Mouse (Mus musculus): ENCODE measurements around the gene Serinc2. TPM values are rescaled to one million over a fixed set of nuclear protein-coding genes. Genes with fewer than 3 reads are reported as not detected.
A peak's percentile ranks its signal among the peaks of the same experiment; 100 is the strongest.

Gene Serinc2
- polyA plus RNA-seq, 2 experiments = 0.23 to 0.48 TPM

DNA sequence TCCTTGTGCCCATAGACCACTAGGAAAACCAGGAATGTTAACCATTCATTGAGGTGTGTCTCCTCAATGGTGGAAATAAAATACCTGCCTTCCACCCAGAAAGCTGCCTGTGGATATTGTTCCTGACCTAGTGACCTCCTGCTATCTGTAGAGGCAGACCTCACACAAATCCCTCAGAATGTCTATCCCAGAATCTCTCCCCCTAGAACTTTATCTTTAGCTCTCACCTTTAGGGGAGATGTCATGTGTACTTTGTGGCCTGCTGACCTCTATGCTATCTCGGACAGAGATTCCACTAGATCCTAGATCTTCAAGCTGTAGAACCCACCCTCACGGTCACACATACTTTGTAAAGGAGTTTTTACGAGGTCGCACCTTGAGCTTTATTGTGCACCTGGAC lies 65.8 kb downstream of the Serinc2 start:
- Histone ChIP-seq H3K27ac (peak overlapping the region; percentile 83), H3K9ac (replicated peaks) (no peak overlapping the region), H3K36me3 (replicated peaks; ENCODE audit: control insufficient read depth, insufficient read depth, low read depth) (no peaks in the 10 kb centered on the region), H3K4me3 (ENCODE audit: insufficient read depth in 1 of 2, low read depth in 2 of 2, low read length in 2 of 2) (no peak overlapping the region), H3K4me1 (replicated peaks; ENCODE audit: control insufficient read depth in 2 of 2, insufficient read depth in 2 of 2, low read length in 1 of 2) (peaks cover 30 to 35% of the 10 kb centered on the region in 2 experiments), H3K9me3 (ENCODE audit: control insufficient read depth, low read length) (no peaks in the 10 kb centered on the region), H3K4me2 (ENCODE audit: low read depth) (peak overlapping the region; percentile 49), H3K27me3 (ENCODE audit: control insufficient read depth, insufficient read depth, low read length) (no peaks in the 10 kb centered on the region)
- ATAC-seq (ENCODE audit: insufficient read depth) = peak; percentile 41; the same call in 1 of the 2 replicates
- TF ChIP-seq EP300 (IDR thresholded peaks at IDR 0.05; ENCODE audit: low read depth) (peak; percentile 63), CTCF (IDR thresholded peaks at IDR 0.05; ENCODE audit: low read depth) (no peak)
- DNase-seq (ENCODE audit: low read depth in 3 of 3, low spot score in 3 of 3) = peak in 2 of 3 experiments; percentile 28 to 44
- WGBS (ENCODE audit: insufficient replicate concordance) = 46% methylated on average over 4 of the region's 4 CpGs

DNA sequence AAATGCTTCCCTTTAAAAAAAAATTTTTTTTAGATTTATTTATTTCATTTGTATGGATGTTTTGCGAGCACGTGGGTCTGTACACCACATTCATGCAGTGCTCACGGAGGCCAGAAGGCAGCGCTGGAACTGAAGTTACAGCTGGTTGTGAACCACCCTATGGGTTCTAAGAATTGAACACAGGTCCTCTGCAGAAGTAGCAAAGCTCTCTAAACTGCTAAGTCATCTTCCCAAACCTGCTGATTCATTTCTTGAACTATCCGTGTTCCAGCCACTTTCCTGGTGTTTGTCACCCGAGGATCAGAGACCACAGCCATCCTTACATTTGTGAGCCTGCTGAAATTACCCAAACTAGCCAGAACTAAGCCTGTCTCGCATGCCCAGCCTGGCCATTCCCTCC lies 66.6 kb downstream of the Serinc2 start:
- whole genome bisulfite sequencing (ENCODE audit: insufficient replicate concordance) = 53% methylated on average over 7 of the region's 7 CpGs
- Histone ChIP-seq H3K27ac (peak overlapping the region; percentile 21), H3K36me3 (replicated peaks; ENCODE audit: control insufficient read depth, insufficient read depth, low read depth) (no peaks in the 10 kb centered on the region), H3K4me1 (replicated peaks; ENCODE audit: control insufficient read depth in 2 of 2, insufficient read depth in 2 of 2, low read length in 1 of 2) (peaks cover 30 to 35% of the 10 kb centered on the region in 2 experiments), H3K9me3 (ENCODE audit: control insufficient read depth, low read length) (no peaks in the 10 kb centered on the region), H3K9ac (replicated peaks) (no peak overlapping the region), H3K4me3 (ENCODE audit: insufficient read depth in 1 of 2, low read depth in 2 of 2, low read length in 2 of 2) (no peak overlapping the region), H3K27me3 (ENCODE audit: control insufficient read depth, insufficient read depth, low read length) (no peaks in the 10 kb centered on the region), H3K4me2 (ENCODE audit: low read depth) (no peak overlapping the region; the same call in 1 of the 2 replicates)
- DNase-seq (ENCODE audit: low read depth in 3 of 3, low spot score in 3 of 3) (peak in 2 of 3 experiments; percentile 28 to 52), ATAC-seq (ENCODE audit: insufficient read depth) (peak; percentile 47; the same call in 1 of the 2 replicates)
- TF ChIP-seq CTCF (IDR thresholded peaks at IDR 0.05; ENCODE audit: low read depth) = peak; percentile 26; the same call in 1 of the 2 replicates
- TF ChIP-seq EP300 (IDR thresholded peaks at IDR 0.05; ENCODE audit: low read depth) = no peak

DNA sequence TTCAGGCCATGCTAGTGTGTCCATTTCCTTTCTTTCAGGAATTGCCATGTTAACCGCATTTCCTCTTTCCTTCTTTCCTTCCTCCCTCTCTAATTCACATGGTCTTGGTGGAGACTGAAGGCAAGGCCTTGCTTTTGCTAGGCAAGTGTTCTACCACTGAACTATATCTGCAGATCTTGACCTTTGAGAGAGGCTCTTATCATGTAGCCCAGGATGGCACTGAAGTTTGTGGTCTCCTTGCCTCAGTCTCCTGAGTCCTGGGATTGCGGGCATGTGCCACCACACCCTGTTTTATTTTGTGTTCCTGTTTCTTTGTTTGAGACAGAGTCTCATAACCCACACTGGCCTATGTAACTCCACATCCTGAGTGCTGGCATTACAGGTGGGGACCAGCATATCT lies 67.1 kb downstream of the Serinc2 start:
- 55% methylated on average over 2 of the region's 2 CpGs for WGBS (ENCODE audit: insufficient replicate concordance)
- DNase-seq (ENCODE audit: low read depth in 3 of 3, low spot score in 3 of 3) = no peak
- Histone ChIP-seq H3K9ac (replicated peaks) (0 out of 2 replicates have a peak overlapping the region, but pooled peaks have one; percentile 12), H3K27ac (peak overlapping the region; percentile 21), H3K4me2 (ENCODE audit: low read depth) (no peak overlapping the region; the same call in 1 of the 2 replicates), H3K9me3 (ENCODE audit: control insufficient read depth, low read length) (no peaks in the 10 kb centered on the region), H3K4me3 (ENCODE audit: insufficient read depth in 1 of 2, low read depth in 2 of 2, low read length in 2 of 2) (no peak overlapping the region), H3K27me3 (ENCODE audit: control insufficient read depth, insufficient read depth, low read length) (no peaks in the 10 kb centered on the region), H3K4me1 (replicated peaks; ENCODE audit: control insufficient read depth in 2 of 2, insufficient read depth in 2 of 2, low read length in 1 of 2) (peaks cover 30 to 35% of the 10 kb centered on the region in 2 experiments), H3K36me3 (replicated peaks; ENCODE audit: control insufficient read depth, insufficient read depth, low read depth) (no peaks in the 10 kb centered on the region)
- TF ChIP-seq CTCF (IDR thresholded peaks at IDR 0.05; ENCODE audit: low read depth) (no peak), EP300 (IDR thresholded peaks at IDR 0.05; ENCODE audit: low read depth) (peak; percentile 14; the same call in 1 of the 2 replicates)
- ATAC-seq (ENCODE audit: insufficient read depth) = peak; percentile 44; the same call in 1 of the 2 replicates

Other genes starting within 250 kb of the Serinc2 start
- gene Col16a1, start 231.4 kb downstream of the Serinc2 start, polyA plus RNA-seq (2012; rRNA removed) = 2.0 and 3.0 TPM in 2 replicates
- 1.5 and 2.3 TPM in 2 replicates for gene Col16a1, start 231.4 kb downstream of the Serinc2 start, polyA plus RNA-seq (2014; fragmentation: Nextera tagmentation; extraction: Ambion mirVana)
- 24.9 and 31.4 TPM in 2 replicates for gene Pef1, start 176.6 kb downstream of the Serinc2 start, polyA plus RNA-seq (2012; rRNA removed)
- gene Pef1, start 176.6 kb downstream of the Serinc2 start, polyA plus RNA-seq (2014; fragmentation: Nextera tagmentation; extraction: Ambion mirVana) = 38.9 and 41.3 TPM in 2 replicates
- 0.04 TPM in 1 of 2 replicates, not detected in the other for gene Hcrtr1, start 139.8 kb downstream of the Serinc2 start, polyA plus RNA-seq (2012; rRNA removed)
- not detected in 2 replicates for gene Hcrtr1, start 139.8 kb downstream of the Serinc2 start, polyA plus RNA-seq (2014; fragmentation: Nextera tagmentation; extraction: Ambion mirVana)
- gene Tinagl1, start 104.1 kb downstream of the Serinc2 start, polyA plus RNA-seq (2012; rRNA removed) = 24.4 and 27.0 TPM in 2 replicates
- 18.2 and 20.7 TPM in 2 replicates for gene Tinagl1, start 104.1 kb downstream of the Serinc2 start, polyA plus RNA-seq (2014; fragmentation: Nextera tagmentation; extraction: Ambion mirVana)
- 0.01 TPM in 1 of 2 replicates, not detected in the other for gene Gm853, start 56.8 kb downstream of the Serinc2 start, polyA plus RNA-seq (2012; rRNA removed)
- not detected in 2 replicates for gene Gm853, start 56.8 kb downstream of the Serinc2 start, polyA plus RNA-seq (2014; fragmentation: Nextera tagmentation; extraction: Ambion mirVana)
- gene Fabp3, start 29.4 kb upstream of the Serinc2 start, polyA plus RNA-seq (2012; rRNA removed) = 0.15 and 0.61 TPM in 2 replicates
- gene Fabp3, start 29.4 kb upstream of the Serinc2 start, polyA plus RNA-seq (2014; fragmentation: Nextera tagmentation; extraction: Ambion mirVana) = 0.22 and 0.29 TPM in 2 replicates
- gene Gm10570, start 29.5 kb upstream of the Serinc2 start, polyA plus RNA-seq (2012; rRNA removed) = 0.08 TPM in 1 of 2 replicates, not detected in the other
- not detected in 2 replicates for gene Gm10570, start 29.5 kb upstream of the Serinc2 start, polyA plus RNA-seq (2014; fragmentation: Nextera tagmentation; extraction: Ambion mirVana)
- gene Zcchc17, start 80.7 kb upstream of the Serinc2 start, polyA plus RNA-seq (2012; rRNA removed) = 10.8 and 17.1 TPM in 2 replicates
- gene Zcchc17, start 80.7 kb upstream of the Serinc2 start, polyA plus RNA-seq (2014; fragmentation: Nextera tagmentation; extraction: Ambion mirVana) = 44.9 and 49.7 TPM in 2 replicates
- gene Snrnp40, start 80.9 kb upstream of the Serinc2 start, polyA plus RNA-seq (2012; rRNA removed) = 39.8 and 50.3 TPM in 2 replicates
- 74.6 and 77.2 TPM in 2 replicates for gene Snrnp40, start 80.9 kb upstream of the Serinc2 start, polyA plus RNA-seq (2014; fragmentation: Nextera tagmentation; extraction: Ambion mirVana)